Mouse (Mus musculus) testis, postnatal 14 days (tissue): ENCODE data around the gene Arntl2.
"Not testable (repeated sequence)": the region's sequence is repeated elsewhere in the genome, so short reads cannot be mapped to it uniquely, and the experiment has no call there.

Experiments
- DNase-seq: peaks from one replicate; pipeline ENCODE4 v3.0.0; 2021; ENCODE audit warnings: low spot score

Gene Arntl2

DNA sequence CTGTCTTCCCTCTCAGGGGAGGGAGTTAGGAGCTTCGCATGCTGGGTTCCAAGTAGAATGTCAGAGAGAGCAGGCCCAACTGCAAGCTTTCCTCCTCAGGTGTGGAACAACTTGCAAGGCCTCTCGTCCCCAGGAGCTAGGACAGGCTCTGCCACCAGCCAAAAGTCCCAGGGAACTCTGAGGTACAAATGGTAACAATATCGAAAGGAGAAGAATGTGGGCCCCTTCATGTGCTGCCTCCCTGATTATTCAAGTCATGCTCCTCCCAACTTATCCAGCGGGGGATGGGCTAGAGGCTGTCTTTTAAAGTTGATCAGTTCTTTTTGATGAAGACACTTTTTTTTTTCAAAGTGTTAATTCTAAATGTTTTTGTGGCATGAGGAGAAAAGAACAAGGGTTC is 54.2 kb downstream of the Arntl2 start, which contains the start of gene Smco2:
TSS of gene Smco2 (plus strand) at position 55 of the 400 bp plus-strand sequence.
- no peak for DNase-seq

DNA sequence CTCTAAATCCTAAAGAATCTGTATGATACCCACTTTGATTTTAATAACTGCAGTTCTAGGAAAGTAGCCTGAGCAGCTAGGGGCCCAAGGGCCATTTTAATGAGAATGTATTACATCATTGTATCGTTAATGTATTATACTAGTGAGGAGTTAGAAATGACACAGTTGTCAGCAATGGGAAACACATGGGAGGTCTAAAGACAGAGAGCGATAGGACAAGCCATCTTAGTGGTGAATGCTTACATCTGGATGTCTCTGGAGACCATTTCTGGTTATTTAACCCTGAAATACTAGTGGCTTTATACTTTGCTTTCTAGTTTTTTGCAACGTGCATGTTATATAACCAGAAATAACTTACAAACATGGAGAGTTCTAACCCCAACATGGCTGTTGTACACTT is 56.1 kb downstream of the Arntl2 start:
- DNase-seq, result no peak

DNA sequence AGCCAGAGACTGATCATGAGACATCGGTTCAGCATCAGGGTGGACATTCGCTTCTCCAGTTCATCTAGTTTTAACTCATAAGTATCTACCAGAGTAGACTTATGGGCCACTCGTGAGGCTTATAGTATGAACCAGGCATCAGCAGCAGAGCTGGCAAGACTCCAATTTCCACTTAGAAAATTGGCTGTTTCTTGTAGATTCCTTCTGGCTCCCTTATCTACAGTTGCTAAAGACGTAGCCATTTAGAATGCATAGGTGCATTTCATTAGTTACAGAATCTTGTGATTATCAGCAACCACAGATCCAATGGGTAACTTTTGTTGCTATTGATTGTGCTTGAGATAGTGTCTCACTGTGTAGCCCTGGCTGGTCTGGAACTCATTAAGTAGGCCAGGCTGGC is 56.9 kb downstream of the Arntl2 start:
- no peak for DNase-seq

DNA sequence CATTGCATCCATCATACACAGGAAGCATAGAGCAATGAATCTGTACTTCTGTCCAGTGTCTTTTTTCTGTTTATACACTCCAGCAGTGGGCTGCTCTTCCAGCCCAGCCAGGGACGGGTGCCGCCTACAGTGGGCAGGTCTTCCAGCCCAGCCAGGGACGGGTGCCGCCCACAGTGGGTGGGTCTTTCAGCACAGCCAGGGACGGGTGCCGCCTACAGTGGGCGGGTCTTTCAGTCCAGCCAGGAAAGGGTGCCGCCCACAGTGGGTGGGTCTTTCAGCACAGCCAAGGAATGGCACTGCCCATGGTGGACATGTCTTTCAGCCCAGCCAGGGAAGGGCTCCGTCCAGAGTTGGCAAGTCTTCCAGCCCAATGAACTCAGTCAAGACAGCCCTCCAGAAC is 59.3 kb downstream of the Arntl2 start:
- DNase-seq, result no peak

DNA sequence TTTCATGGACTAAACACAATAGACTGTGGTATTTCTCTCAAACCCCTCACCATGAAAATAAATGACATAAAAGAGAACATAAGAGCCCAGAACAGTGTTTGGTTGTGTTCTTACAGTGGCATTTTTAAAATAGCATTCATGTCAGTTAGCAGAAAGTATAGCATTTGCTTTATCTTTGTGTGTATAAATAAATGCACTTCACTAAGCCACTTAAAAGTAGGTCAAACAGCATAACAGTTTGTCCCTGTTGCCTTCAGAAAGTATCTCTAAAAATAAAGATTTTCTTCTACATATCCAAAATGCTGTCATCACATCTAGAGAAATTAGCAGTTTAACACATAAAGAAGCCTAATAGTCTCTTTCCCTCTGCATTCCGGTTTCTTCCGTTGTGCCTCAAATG is 61.5 kb downstream of the Arntl2 start:
- DNase-seq, result no peak

DNA sequence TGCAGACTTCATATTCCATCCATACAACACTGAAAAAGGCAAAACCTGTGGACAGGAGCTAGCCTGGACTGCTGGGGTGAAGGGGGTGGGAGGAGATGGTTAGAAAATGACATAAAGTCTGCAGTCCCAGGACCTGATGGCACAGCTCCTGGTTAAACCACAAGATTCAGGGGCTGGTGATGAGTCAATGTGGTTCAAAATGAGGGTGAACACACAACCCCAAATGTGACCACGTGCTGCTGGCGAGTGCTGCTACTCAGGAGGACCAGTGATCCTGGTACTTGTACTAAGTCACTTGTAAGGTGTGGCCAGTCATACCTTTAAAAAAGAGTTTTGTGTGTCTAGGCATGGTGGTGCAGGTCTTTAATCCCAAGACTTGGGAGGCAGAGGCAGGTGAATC is 67.3 kb downstream of the Arntl2 start:
- DNase-seq, result no peak

DNA sequence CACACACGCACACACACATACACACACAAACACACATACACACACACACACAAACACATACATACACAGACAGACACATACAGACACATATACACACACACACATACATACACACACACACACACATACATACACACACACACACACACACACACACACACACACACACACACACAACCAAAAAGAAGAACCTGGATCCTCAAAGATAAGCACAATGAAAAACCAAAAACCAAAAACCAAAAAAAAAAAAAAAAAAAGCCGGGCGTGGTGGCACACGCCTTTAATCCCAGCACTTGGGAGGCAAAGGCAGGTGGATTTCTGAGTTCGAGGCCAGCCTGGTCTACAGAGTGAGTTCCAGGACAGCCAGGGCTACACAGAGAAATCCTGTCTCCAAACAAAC is 68.5 kb downstream of the Arntl2 start:
- not testable (repeated sequence) for DNase-seq

DNA sequence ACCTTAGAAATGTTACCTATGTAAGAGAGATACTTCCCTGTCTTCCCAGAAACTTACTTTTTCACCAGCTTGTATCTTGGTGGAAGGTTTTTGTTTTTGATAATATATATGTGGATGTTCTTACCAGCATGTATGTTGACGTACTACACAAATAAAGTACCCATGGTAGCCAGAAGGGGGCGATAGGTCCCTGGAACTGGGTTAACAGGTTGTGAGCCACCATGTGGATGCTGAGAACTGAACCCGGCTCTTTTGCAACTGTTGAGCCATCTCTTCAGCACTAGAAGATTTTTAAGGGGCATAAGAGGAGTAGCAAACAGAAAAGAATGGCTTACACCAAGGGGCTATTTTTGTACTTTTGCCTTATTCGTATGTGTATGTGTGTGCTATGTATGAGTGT is 69.8 kb downstream of the Arntl2 start:
- no peak for DNase-seq

DNA sequence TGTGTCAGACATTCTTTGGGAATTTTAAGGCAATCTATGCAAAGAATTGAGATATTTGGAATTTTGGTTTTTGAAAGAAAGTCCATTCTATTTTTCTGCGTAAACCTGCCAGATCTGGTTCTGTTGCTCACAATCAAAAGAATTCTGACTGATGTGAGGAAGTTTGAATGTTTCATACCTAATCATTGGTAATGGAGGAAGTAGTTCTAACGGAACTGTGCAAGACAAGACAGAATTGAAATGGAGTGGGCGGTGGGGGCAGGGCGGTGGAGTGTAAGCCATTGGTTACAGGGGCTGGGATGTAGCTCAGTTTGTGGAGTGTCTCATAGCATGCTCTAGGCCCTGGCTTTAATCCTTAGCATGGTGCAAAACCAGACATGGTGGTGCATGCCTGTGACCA is 76.1 kb downstream of the Arntl2 start:
- DNase-seq, result no peak

DNA sequence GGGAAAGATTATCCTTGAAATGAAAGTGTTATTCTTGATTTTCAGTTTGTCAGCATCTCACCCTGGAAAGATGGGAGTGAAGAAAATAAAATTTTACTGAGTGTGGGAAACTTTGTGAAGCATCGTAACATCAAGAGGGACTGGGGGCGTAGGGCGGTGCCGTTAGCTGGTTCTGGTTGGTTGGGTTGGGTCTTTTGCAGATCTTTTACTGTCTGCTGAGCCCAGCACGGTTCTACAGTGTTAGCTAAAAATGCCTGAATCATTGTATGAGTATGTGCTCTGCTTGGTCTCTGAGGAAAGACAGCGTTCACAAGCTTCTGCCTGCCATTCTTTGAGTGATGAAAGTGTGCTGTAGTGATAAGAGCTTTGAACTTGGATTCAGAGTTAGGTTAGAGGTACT is 78.6 kb downstream of the Arntl2 start:
- DNase-seq, result no peak

DNA sequence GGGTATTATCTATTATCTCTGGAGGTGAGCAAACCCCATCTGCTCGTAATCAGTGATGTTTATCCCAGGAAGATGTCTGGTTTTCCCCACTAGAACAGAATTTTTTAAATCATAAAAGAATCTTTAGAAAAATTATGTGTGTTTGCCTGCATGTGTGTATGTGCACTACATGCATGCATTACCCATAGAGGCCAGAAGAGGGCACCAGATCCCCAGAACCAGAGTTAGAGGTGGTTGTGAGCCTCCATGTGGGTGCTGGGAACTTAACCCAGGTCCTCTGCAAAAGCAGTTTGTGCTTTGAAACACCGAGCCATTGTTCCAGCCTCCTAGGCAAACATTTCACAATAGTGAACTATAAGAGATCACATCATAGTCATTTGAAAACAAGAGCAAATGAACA is 81.0 kb downstream of the Arntl2 start:
- no peak for DNase-seq

DNA sequence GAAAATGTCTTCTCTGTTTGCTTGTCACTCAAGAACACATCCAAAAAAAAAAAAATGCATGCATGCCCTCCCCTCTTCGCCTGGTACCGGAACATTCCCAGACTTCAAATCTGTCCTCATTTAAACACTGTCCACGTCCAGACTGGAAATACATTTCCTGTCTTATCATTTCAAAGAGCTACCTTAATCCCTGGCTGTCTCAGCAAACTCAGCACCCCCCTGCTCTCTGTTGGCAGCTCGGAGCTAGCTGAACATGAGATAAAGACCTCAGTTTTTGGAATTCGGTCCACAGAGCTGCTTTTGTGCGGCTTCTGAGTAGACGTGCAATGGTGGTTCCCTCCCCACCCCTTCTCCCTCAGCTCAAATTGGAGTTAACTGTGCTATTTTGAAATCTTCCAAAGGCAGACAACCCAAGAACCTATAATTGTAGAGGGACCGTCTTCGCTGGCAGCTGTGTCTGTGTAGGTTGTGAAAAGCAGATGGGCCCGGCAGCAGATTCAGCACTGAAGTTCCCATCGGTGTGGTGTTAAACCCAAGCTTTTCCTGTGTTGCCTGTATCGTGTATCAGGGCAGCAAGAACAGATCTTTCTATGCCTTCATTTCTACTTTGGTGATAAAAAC is 81.7 kb downstream of the Arntl2 start:
- DNase-seq, result no peak

DNA sequence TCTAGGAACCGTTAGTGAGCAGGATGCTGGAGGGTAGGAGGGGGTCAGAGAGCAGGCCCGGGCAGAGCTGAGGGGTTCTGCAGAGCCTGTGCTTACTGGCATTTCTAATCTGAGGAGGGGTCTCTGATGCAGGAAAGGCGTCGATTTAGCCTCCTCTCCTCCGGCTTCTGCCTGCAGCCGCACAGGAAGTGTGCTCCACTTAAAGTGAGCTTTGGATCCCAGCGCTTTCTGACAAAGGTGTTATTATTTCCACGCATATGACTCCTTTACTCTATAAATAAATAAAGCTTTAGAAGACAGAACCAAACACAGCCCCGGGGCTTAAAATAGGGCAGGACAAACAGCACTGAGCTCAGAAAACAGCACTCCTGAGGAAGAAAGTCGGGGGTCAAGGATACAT is 83.1 kb downstream of the Arntl2 start:
- no peak for DNase-seq

DNA sequence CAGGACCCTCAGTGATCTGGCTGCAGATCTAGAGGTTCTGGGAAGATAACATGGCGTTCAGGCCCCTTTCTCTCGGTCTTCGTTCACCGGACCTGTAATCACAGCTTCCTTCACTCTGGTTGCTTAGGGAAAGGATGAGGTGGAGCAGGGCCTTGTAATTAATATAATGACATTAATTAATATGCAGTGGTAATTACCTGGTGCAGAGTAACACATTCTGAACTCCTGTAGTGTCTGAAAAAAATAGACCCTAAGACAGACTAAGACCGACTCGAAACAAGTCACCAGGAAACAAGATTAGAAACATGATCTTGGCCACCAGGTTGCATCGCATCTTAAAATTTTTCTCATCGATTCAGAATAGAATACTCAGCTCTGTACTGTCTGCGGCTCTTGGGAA is 84.0 kb downstream of the Arntl2 start:
- DNase-seq, result no peak

DNA sequence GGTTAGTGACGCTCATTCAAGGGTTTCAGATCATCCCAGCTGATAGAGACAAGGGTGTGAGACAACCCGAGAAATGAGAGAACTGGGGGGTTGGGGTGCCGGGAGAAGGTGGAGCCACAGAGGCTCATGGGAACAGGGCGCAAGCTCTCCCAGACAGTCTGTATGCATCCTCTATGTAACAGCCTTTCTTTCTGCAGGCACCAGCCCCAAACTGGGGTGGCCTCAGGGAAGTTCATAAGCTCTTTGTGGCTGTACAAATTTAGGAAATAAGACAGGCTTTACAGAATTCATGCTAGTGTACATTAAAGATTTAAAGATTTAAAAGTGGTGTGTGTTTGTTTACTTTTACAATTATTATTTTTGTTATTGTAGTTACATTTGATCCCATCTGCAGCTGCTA is 84.4 kb downstream of the Arntl2 start:
- DNase-seq, result no peak

DNA sequence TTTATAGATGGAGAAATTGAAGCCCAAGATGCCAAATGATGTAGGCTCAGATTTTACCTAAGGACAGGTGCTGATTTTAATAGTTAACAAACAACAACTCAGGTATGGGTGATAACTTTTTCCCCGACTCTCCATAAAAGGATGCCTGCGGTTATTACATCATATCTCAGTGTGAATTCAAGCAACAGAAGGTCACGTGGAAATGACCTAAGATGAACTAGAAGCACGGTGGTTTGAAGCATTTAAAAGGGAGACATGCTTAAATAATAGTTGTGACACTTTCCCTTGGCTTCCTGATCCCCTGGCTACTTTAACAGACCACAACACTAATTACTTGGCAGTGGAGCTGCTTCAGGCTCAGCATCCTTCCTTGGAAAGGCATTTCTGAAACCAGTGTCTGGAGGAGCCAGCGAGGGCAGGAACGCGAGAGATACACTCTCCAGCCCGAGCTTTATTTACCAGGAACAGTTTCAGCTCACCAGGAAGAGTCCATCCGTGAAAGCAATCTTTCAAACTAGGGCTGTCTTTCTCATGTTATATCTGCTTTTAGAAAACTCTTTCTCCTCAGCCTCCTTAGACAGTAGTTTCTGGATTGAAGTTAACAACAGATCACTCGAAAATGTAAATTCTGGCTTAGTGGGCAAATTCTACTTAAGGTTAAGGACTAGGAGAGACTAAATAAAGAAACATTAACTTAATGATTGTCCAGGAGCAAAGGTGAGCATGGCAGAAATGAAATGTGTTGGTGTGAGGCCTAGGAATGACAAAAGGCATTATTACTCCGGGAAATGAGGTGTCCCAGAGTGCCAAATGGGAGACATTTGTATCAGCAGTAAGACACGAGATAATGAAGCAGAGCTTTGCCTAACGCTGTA is 86.3 kb downstream of the Arntl2 start:
- no peak for DNase-seq
